Mouse (Mus musculus) brain, embryonic 14.5 days (tissue): Measurements from ENCODE around the gene C1qtnf4.

ENCODE experiments used
- CTCF ChIP-seq: fragments of 200-500 bp; IDR thresholded peaks from 2 replicates; pipeline ENCODE4 v1.5.1; 2012; ENCODE audit warnings: inconsistent platforms, mild to moderate bottlenecking, moderate library complexity, borderline replicate concordance; ENCODE audit not compliant: insufficient read depth, insufficient read length; ENCODE audit errors: extremely low read depth
- POLR2A ChIP-seq: fragments of 200-500 bp; IDR thresholded peaks from 2 replicates; pipeline ENCODE4 v1.6.1; 2012; ENCODE audit warnings: mild to moderate bottlenecking, inconsistent platforms, borderline replicate concordance; ENCODE audit not compliant: poor library complexity, insufficient read depth, insufficient read length, severe bottlenecking; ENCODE audit errors: extremely low read depth

DNA sequence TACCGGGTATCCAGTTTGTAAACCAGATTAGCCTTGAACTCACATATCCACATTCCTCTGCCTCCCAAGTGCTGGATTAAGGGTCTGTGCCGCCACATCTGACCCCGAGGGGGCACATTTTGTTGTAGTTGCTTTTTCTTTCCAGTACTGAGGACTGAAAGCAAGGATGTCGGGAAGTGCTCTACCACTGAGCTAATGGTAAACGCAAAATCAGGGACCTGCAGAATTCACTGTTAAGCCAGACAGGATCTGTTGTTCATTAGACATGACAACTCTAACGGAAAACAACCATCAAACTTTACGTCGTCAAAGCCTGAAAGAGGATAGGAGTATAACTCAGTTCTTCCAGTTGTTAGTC, 39.1 kb upstream of the C1qtnf4 start:
- TF ChIP-seq POLR2A (no peak), CTCF (no peak)
